Mouse (Mus musculus) adrenal gland, adult 10 weeks (tissue): ENCODE measurements around the gene Rpl14. TPM values are rescaled to one million over a fixed set of nuclear protein-coding genes. Genes with fewer than 3 reads are reported as not detected.

Source experiments
- polyA plus RNA-seq: library from polyadenylated mRNA; stranded (reverse); fragments of 350-450 nt; fragmentation: Illumina TruSeq; extraction: RNeasy Lipid Tissue Mini Kit (QIAGEN cat#74804); gene quantifications from one replicate; pipeline ENCODE4 v1.2.3, GENCODE M21; 2014; ENCODE audit warnings: low read depth, low replicate concordance

Gene Rpl14
- polyA plus RNA-seq, result 516 TPM

DNA sequence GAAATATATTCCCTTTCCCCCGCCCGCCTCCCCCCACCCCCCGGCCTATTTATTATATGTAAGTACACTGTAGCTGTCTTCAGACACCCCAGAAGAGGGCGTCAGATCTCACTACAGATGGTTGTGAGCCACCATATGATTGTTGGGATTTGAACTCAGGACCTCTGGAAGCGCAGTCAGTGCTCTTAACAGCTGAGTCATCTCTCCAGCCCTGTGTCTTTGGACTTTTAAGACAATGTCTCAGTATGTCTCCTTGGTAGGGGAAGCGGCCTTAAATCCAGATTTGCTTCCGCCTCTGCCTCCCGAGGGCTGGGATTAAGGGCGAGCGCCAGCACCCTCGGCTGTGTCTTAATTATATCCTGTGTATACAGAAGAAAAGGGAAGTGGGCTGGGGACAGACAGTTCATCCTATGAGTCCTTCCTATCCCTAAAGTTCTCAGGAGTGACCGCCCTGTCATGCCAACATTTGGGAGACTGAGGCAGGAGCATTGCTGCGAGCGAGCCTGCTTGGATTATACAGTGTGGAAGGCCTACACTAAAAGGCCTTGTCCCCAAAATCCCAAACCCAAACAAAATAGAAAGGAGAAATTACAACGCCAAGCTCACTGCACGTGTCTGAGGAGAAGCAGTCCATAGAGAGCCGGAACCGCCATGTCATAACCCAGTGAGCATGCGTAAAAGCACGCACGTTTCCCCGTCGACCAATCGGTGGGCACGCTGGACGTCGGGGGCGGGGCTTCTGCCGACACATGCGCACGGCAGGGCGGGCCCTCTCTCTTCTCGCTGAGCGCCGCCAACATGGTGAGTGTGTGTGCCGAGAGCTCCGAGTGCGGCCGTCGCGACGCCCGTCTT lies at the start of gene Rpl14:
Gene Rpl14 (plus strand): TSS at position 704 of the 852 bp plus-strand sequence.

DNA sequence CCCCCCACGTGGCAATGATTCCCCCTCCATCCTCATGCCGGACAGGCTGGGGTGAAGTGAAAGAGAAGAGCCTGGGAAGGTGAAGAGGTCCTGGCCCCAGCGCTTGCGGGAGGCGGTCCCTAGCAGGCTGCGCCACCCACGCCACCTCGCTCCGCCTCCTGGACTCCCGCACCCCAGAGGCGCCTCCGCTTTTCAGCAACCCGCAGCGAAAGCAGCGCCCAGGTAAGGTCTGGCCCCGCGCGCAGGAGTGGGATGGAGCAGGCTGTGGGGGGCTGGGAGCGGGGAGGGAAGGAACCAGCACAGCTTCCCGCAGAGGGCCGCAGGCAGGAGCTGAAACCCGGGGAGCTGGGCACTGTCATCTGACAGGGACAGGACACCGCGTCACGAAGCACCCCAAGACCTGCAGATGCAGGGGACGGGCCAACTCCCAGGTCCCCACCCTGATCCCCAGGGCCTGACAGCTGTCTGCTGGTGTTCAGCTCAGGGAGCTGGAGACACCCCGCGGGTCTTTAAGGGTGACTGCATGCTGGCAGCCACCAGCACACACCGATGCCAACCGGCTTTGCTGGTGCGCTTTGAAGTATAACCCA lies 31.5 kb upstream of the Rpl14 start, which contains the start of gene Entpd3:
Gene Entpd3 (plus strand): TSS at position 157 of the 590 bp plus-strand sequence.

Other genes with a start within 250 kb of the Rpl14 start
- gene Eif1b, start 79.2 kb upstream of the Rpl14 start, polyA plus RNA-seq, result 63.2 TPM
- 1.2 TPM for gene Entpd3, start 31.6 kb upstream of the Rpl14 start, polyA plus RNA-seq